Mouse (Mus musculus) cerebellum, postnatal 25 days (tissue): ENCODE measurements around the gene Ssh2.

Experiments used
- DNase-seq, 2 experiments: peaks; one replicate each; pipeline ENCODE4 v3.0.0; 2021; ENCODE audit warnings: mixed read lengths in 2 of 2

Ssh2 gene

GRCm38 (mm10) chr11:77215951-77216760 is at the start of gene Ssh2:
Gene Ssh2 (plus strand): TSS chr11:77216287.
- DNase-seq: peak; percentile 88 to 94

- no peak for DNase-seq
Measured at GRCm38 (mm10) chr11:77173731-77174130, 42.4 kb upstream of the Ssh2 start.

GRCm38 (mm10) chr11:77174531-77174930 is 41.6 kb upstream of the Ssh2 start:
- DNase-seq: no peak

- no peak for DNase-seq
Measured at GRCm38 (mm10) chr11:77179771-77180170, 36.3 kb upstream of the Ssh2 start.

- DNase-seq: peak; percentile 40 to 59
Measured at GRCm38 (mm10) chr11:77180886-77181285, 35.2 kb upstream of the Ssh2 start.

GRCm38 (mm10) chr11:77181528-77181927 is 34.6 kb upstream of the Ssh2 start:
- DNase-seq: no peak

GRCm38 (mm10) chr11:77182041-77182440 is 34.0 kb upstream of the Ssh2 start:
- DNase-seq: no peak

- no peak for DNase-seq
Measured at GRCm38 (mm10) chr11:77182616-77183015, 33.5 kb upstream of the Ssh2 start.

- DNase-seq: no peak
Measured at GRCm38 (mm10) chr11:77184926-77185325, 31.2 kb upstream of the Ssh2 start.

GRCm38 (mm10) chr11:77188868-77189267 is 27.2 kb upstream of the Ssh2 start, which contains the start of gene Efcab5:
Gene Efcab5 (minus strand): TSS chr11:77188968.
- no peak for DNase-seq

GRCm38 (mm10) chr11:77193410-77193809 is 22.7 kb upstream of the Ssh2 start:
- DNase-seq: no peak

- no peak for DNase-seq
Measured at GRCm38 (mm10) chr11:77193941-77194553, 22.0 kb upstream of the Ssh2 start.

GRCm38 (mm10) chr11:77194762-77195161 is 21.3 kb upstream of the Ssh2 start:
- DNase-seq: no peak

GRCm38 (mm10) chr11:77195360-77196109 is 20.6 kb upstream of the Ssh2 start:
- no peak for DNase-seq

GRCm38 (mm10) chr11:77196181-77197143 is 19.6 kb upstream of the Ssh2 start:
- no peak for DNase-seq

GRCm38 (mm10) chr11:77199636-77200035 is 16.5 kb upstream of the Ssh2 start:
- DNase-seq: no peak

GRCm38 (mm10) chr11:77200703-77201102 is 15.4 kb upstream of the Ssh2 start:
- DNase-seq: no peak

GRCm38 (mm10) chr11:77214142-77214692 is 1.9 kb upstream of the Ssh2 start:
- no peak for DNase-seq

- peak; percentile 54 to 74 for DNase-seq
Measured at GRCm38 (mm10) chr11:77214755-77215154, 1.3 kb upstream of the Ssh2 start.

- no peak for DNase-seq
Measured at GRCm38 (mm10) chr11:77215483-77215882, 604 bp upstream of the Ssh2 start.

- peak in 1 of 2 experiments; percentile 58 for DNase-seq
Measured at GRCm38 (mm10) chr11:77216761-77217130, 659 bp downstream of the Ssh2 start.

- no peak for DNase-seq
Measured at GRCm38 (mm10) chr11:77230765-77231164, 14.7 kb downstream of the Ssh2 start.
